Mouse (Mus musculus) midbrain, embryonic 14.5 days (tissue): ENCODE data around the gene 4933434E20Rik. TPM values are rescaled to one million over a fixed set of nuclear protein-coding genes. Genes with fewer than 3 reads are reported as not detected.

Experiments used
- ATAC-seq: fragments of 200-750 bp; cut with Nextera tagmentation; 2 replicates; pipeline ENCODE4 v1.8.0; 2017; ENCODE audit warnings: moderate number of reproducible peaks, moderate library complexity; ENCODE audit not compliant: low FRiP score, low TSS enrichment
- DNase-seq: peaks from one replicate; pipeline ENCODE4 v3.0.0-alpha.2; 2015
- H3K27ac ChIP-seq: fragments of 300-500 bp; sonication (generic); replicated peaks from 2 replicates; pipeline ENCODE4 v1.5.1; 2014; ENCODE audit warnings: mild to moderate bottlenecking, low read depth, low read length, moderate library complexity
- H3K27me3 ChIP-seq: fragments of 300-500 bp; sonication (generic); 2 replicates; pipeline ENCODE4 v1.6.1; 2014; ENCODE audit warnings: low read length, control low read depth, mixed read lengths; ENCODE audit not compliant: control insufficient read depth, insufficient read depth
- H3K36me3 ChIP-seq: fragments of 300-500 bp; sonication (generic); 2 replicates; pipeline ENCODE4 v1.6.1; 2014; ENCODE audit warnings: low read length, control low read depth; ENCODE audit not compliant: control insufficient read depth, insufficient read depth
- H3K4me1 ChIP-seq: fragments of 300-500 bp; sonication (generic); 2 replicates; pipeline ENCODE4 v1.6.1; 2014; ENCODE audit warnings: mild to moderate bottlenecking, antibody characterized with exemption, low read length, control low read depth; ENCODE audit not compliant: control insufficient read depth, insufficient read depth
- H3K4me2 ChIP-seq: fragments of 300-500 bp; sonication (generic); 2 replicates; pipeline ENCODE4 v1.6.1; 2014; ENCODE audit warnings: mild to moderate bottlenecking, low read length, moderate library complexity
- H3K4me3 ChIP-seq: fragments of 300-500 bp; sonication (generic); replicated peaks from 2 replicates; pipeline ENCODE4 v1.5.1; 2014; ENCODE audit warnings: low read depth, low read length
- H3K9ac ChIP-seq: fragments of 300-500 bp; sonication (generic); replicated peaks from 2 replicates; pipeline ENCODE4 v1.6.1; 2014; ENCODE audit warnings: mild to moderate bottlenecking, low read length, moderate library complexity
- H3K9me3 ChIP-seq: fragments of 300-500 bp; sonication (generic); 2 replicates; pipeline ENCODE4 v1.6.1; 2016; ENCODE audit warnings: low read length, control low read depth, mixed read lengths; ENCODE audit not compliant: control insufficient read depth
- WGBS: fragments of 180-500 bp; shearing (Covaris S2); extraction: QIAGEN DNeasy Blood & Tissue Kit; methylation state at CpG from one replicate; pipeline ENCODE4 v1.1.7; 2014; 5-methylcytosine and 5-hydroxymethylcytosine counted together
- microRNA counts: library from miRNA; unstranded; fragments of <30 nt; microRNA quantifications from one replicate; lab custom pipeline; 2016
- microRNA-seq: library from miRNA; unstranded; fragments of <30 nt; microRNA quantifications from one replicate; pipeline ENCODE4, GENCODE M21; 2016
- polyA plus RNA-seq: library from polyadenylated mRNA; unstranded; fragments of >200 nt; fragmentation: Nextera tagmentation; extraction: Ambion mirVana; gene quantifications from 2 replicates; pipeline ENCODE4 v1.2.1, GENCODE M21; 2014

The 4933434E20Rik gene
- polyA plus RNA-seq, 1 experiment from 2014 or later: 229 TPM

DNA sequence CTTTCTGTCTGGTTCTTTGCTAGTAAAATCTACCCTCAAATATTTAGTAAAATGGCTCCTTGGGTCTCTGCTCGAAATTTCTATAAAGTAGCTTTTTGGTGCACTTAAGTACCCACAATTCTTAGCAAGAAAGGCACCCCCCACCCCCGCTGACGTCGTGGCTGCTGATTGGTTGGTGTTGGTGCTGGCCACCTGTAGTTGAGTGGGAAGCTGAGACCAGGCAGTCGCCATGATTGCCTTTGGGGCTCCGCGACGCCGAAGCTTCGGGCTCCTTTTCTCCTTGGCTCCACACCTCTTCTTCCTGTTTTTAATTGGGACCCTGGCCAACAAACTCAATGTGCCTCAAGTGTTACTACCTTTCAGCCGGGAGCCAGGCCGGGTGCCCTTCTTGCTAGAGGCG, 52.5 kb downstream of the 4933434E20Rik start, which contains the start of gene Nup210l:
Gene Nup210l, plus strand, starts transcription at position 195 of the 400 bp plus-strand sequence.
- Histone ChIP-seq H3K27me3 (no peaks in the 10 kb centered on the region), H3K4me3 (no peak within 1 kb of the TSS), H3K4me1 (no peaks in the 10 kb centered on the region), H3K4me2 (no peak within 1 kb of the TSS), H3K36me3 (peaks cover 11% of the 10 kb centered on the region), H3K9me3 (no peaks in the 10 kb centered on the region), H3K27ac (no peak within 1 kb of the TSS), H3K9ac (no peak within 1 kb of the TSS)
- ATAC-seq (no peak), DNase-seq (no peak)
- 89% methylated on average over 13 of the region's 13 CpGs for WGBS

- Histone ChIP-seq H3K4me1 (no peaks in the 10 kb centered on the region), H3K36me3 (no peaks in the 10 kb centered on the region), H3K4me3 (no peak overlapping the region), H3K27ac (no peak overlapping the region), H3K27me3 (no peaks in the 10 kb centered on the region), H3K9ac (no peak overlapping the region), H3K4me2 (no peak overlapping the region), H3K9me3 (no peaks in the 10 kb centered on the region)
- DNase-seq (no peak), ATAC-seq (no peak)
- 85% methylated on average over 2 of the region's 2 CpGs for WGBS
Observed at GRCm38 (mm10) chr3:90111706-90112105, 60.3 kb downstream of the 4933434E20Rik start.

DNA sequence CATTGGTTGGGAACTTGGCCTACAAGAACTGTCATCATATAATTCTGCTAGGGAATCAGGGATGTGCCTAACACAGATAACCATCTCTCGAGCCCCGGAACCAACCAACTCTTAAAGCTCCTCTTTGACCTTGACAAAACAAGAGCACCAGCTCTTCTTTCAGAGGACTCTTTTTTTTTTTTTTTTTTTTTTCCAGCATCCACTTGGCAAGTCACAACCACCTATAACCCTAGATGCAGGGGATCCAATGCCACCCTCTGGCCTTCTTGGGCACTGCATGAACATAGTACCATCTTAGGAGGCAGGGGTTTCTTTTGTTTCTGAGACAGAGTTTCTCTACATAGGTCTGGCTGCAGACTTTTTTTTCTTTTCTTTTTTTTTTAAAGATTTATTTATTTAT, 62.9 kb downstream of the 4933434E20Rik start:
- Histone ChIP-seq H3K27ac (no peak overlapping the region), H3K4me1 (no peaks in the 10 kb centered on the region)
- DNase-seq: no peak

DNA sequence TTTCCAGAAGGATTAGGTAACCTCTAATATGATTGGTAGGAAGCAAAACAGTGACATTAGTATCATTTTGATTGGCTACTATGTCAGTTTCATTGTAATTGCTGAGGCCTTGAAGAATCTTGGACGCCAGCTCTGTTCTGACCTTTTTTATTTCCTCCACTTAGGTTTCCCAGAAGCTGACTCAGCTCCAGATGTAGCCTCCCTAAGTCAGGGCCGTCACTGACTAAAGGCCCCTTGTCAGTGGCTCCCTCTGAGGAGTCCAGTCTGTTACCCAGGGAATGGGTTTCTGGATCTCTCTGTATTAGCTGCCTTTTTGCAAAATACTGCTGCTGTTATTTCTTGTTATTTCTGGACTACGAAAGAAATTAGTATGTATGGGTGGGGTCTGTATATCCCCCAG, 64.1 kb downstream of the 4933434E20Rik start:
- ATAC-seq (no peak), DNase-seq (no peak)
- no peaks in the 10 kb centered on the region for H3K36me3 ChIP-seq
- 83% methylated on average over 3 of the region's 3 CpGs for WGBS
- no peaks in the 10 kb centered on the region for H3K27me3 ChIP-seq
- no peaks in the 10 kb centered on the region for H3K4me1 ChIP-seq
- no peaks in the 10 kb centered on the region for H3K9me3 ChIP-seq
- H3K4me3 ChIP-seq: no peak overlapping the region
- no peak overlapping the region for H3K27ac ChIP-seq
- no peak overlapping the region for H3K9ac ChIP-seq
- no peak overlapping the region for H3K4me2 ChIP-seq

More for the DNA sequence above, 62.9 kb downstream of the 4933434E20Rik start:
- H3K36me3 ChIP-seq: no peaks in the 10 kb centered on the region
- H3K9ac ChIP-seq: no peak overlapping the region
- H3K27me3 ChIP-seq: no peaks in the 10 kb centered on the region
- no peak overlapping the region for H3K4me2 ChIP-seq
- no peak overlapping the region for H3K4me3 ChIP-seq
- H3K9me3 ChIP-seq: no peaks in the 10 kb centered on the region
- no peak for ATAC-seq
- WGBS: 91% methylated on average over 2 of the region's 2 CpGs

MicroRNA genes within 50 kb of the gene (microRNA counts, 519-probe panel; counts per million panel counts)
- 4,996 counts per million, percentile 50 among the panel's probes with 10 or more counts for microRNA mmu-miR-190b (lab: Ali Mortazavi, UCI)

Small RNA genes lying within 50 kb of the gene (microRNA-seq; reads per million reads assigned to microRNA genes)
- 21.6 reads per million, percentile 41 among the genes with 10 or more reads in this experiment for gene Mir190b
- gene Mir7669: 1.6 reads per million, percentile 6 among the genes with 10 or more reads in this experiment

Other genes with a start within 250 kb of the 4933434E20Rik start
- gene She, start 220.3 kb upstream of the 4933434E20Rik start, polyA plus RNA-seq: 0.57 and 2.0 TPM in 2 replicates
- 0.27 and 0.66 TPM in 2 replicates for gene Il6ra, start 138.4 kb upstream of the 4933434E20Rik start, polyA plus RNA-seq
- gene Atp8b2, start 88.1 kb upstream of the 4933434E20Rik start, polyA plus RNA-seq: 13.6 and 14.7 TPM in 2 replicates
- gene Hax1, start 52.9 kb upstream of the 4933434E20Rik start, polyA plus RNA-seq: 111 and 114 TPM in 2 replicates
- gene Ubap2l, start 992 bp downstream of the 4933434E20Rik start, polyA plus RNA-seq: 126 and 174 TPM in 2 replicates
- 333 and 357 TPM in 2 replicates for gene Tpm3, start 21.0 kb downstream of the 4933434E20Rik start, polyA plus RNA-seq
- 0.18 and 0.61 TPM in 2 replicates for gene Nup210l, start 52.5 kb downstream of the 4933434E20Rik start, polyA plus RNA-seq
- gene Rps27, start 162.0 kb downstream of the 4933434E20Rik start, polyA plus RNA-seq: 1,026 and 1,236 TPM in 2 replicates
- gene Rab13, start 162.1 kb downstream of the 4933434E20Rik start, polyA plus RNA-seq: 10.7 and 11.7 TPM in 2 replicates
- 102 and 114 TPM in 2 replicates for gene Jtb, start 180.0 kb downstream of the 4933434E20Rik start, polyA plus RNA-seq
- 2.1 and 2.7 TPM in 2 replicates for gene Creb3l4, start 191.9 kb downstream of the 4933434E20Rik start, polyA plus RNA-seq
- 44.0 and 46.6 TPM in 2 replicates for gene Slc39a1, start 196.5 kb downstream of the 4933434E20Rik start, polyA plus RNA-seq
- gene Crtc2, start 202.5 kb downstream of the 4933434E20Rik start, polyA plus RNA-seq: 11.4 and 12.9 TPM in 2 replicates
- 7.3 and 7.6 TPM in 2 replicates for gene Dennd4b, start 213.5 kb downstream of the 4933434E20Rik start, polyA plus RNA-seq
- gene Gatad2b, start 241.5 kb downstream of the 4933434E20Rik start, polyA plus RNA-seq: 16.0 and 22.9 TPM in 2 replicates